Mouse (Mus musculus) heart, postnatal 36 days (tissue): ENCODE measurements around the gene Zfp36. TPM values are rescaled to one million over a fixed set of nuclear protein-coding genes. Genes with fewer than 3 reads are reported as not detected.
"Not testable (repeated sequence)": the region's sequence is repeated elsewhere in the genome, so short reads cannot be mapped to it uniquely, and the experiment has no call there.

Source experiments
- DNase-seq, 2 experiments: peaks; one replicate each; pipeline ENCODE4 v3.0.0; 2021 to 2022
- intact Hi-C: fragments of 180-260 bp; cut with DNase I; formaldehyde crosslinking; loops from one replicate; pipeline ENCODE4 v1.15.1; 2025
- total RNA-seq, 2 experiments: library from RNA; stranded (reverse); gene quantifications; 2 replicates each; pipeline ENCODE4 v1.2.3; 2021

Zfp36 gene
- 10 to 100 TPM; 14.7 to 29.0 TPM for total RNA-seq

- DNase-seq = no peak
- intact Hi-C loops = no loop called here
Measured at GRCm38 (mm10) chr7:28380237-28381016, at the start of gene Zfp36. Gene Zfp36, minus strand, starts transcription at chr7:28380253.

DNA sequence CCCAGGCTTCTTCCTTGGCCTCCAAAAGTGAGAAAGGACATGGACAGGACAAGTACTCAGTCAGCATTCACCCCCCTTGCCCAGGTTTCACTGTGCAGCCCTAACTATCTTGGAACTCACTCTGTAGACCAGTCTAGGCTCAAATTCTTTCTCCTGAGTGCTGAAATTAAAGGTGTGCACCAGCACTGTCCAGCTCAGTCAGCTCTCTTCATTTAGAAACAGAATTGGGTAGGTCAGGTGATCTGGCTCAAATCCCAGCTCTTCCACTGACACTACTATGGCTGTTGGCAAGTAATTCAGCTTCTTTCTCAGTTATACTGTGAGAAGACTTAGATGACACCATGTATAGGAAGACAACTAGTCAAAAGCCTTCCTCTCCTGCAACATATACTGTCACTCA is 47.7 kb upstream of the Zfp36 start:
- intact Hi-C loops = no loop called here

DNA sequence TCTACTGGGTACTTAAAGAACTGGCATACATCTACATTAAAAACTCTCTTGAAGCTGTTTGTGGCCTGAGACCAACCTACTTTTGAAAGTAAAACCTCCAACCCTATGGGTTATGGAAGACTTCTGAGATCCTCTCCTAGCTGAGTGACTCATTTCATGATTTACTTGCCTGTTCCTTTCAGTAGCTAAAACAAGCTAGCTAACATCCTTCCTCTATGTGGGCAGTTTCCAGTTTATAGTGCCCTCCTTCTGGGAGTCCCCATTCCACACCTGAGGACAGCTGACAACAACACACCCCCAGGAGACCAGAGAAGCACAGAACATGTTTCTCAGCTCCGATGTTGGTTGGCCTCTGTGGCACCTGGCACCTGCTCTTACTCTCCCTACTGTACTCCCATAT is 43.0 kb upstream of the Zfp36 start:
- intact Hi-C loops = no loop called here
- no peak for DNase-seq

More for the DNA sequence above, 47.7 kb upstream of the Zfp36 start:
- DNase-seq = no peak

DNA sequence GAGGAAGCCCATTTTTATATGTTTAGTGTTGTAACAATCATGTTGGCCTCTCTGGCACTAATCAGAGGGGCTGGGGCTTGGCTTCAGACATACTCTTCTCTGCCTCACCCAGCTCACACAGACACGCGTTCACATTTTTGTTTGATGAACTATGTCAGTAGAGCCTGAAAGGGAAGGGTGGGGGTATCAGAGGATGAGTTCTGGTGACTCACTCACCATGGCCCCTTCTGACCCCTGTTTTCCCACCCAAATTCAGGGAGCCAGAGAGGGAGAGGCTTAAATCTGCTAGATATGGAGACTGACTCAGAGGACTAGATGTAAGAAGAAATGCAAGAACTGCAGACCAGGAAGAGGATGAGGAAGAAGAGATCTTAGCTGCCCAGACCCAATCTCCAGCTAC is 39.4 kb upstream of the Zfp36 start:
- no peak for DNase-seq
- intact Hi-C loops = no loop called here

- intact Hi-C loops = no loop called here
- peak; percentile 61 to 65 for DNase-seq
Measured at GRCm38 (mm10) chr7:28418096-28418670, 38.1 kb upstream of the Zfp36 start.

DNA sequence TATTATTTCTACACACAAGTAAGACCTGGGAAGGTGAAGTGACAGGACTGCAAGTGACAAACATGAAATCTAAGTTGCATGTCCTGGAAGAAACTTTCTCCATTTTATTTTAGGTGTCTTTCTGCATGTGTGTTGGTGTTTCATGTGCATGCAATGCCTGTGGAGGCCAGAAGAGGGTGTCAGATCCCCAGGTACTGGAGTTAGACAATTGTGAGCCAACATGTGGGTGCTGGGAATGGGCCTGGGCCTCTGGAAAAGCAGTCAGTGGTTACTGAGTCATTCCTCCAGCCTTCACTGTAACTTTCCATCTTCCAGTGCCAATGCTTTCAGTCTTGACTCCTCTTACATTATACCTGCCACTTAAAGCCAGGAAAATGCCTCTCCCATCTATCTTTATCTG is 37.3 kb upstream of the Zfp36 start:
- intact Hi-C loops = no loop called here
- DNase-seq = no peak

DNA sequence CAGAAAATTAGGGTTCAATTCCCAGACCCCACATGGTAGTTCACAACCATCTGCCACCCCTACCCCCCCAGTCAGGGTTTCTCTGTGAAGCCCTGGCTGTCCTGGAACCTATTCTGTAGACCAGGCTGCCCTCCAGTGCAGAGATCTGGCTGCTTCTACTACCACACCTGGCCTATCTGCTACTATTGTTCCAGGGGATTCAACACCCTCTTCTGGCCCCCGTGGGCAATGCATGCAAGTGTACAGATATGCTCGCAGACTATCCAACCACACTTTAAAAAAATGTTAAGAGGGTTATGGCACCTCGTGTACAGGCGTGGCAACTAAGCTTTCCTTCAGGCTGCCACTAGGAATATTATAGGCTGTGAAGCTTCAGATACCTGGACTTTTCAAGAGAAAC is 32.8 kb upstream of the Zfp36 start:
- intact Hi-C loops = no loop called here
- no peak for DNase-seq

- DNase-seq = peak; percentile 65
- intact Hi-C loops = no loop called here
Measured at GRCm38 (mm10) chr7:28410841-28411475, 30.9 kb upstream of the Zfp36 start.

GRCm38 (mm10) chr7:28401942-28402341 is 21.9 kb upstream of the Zfp36 start:
- intact Hi-C loops = no loop called here
- no peak for DNase-seq

- intact Hi-C loops = no loop called here
- DNase-seq = no peak
Measured at GRCm38 (mm10) chr7:28401030-28401429, 21.0 kb upstream of the Zfp36 start.

DNA sequence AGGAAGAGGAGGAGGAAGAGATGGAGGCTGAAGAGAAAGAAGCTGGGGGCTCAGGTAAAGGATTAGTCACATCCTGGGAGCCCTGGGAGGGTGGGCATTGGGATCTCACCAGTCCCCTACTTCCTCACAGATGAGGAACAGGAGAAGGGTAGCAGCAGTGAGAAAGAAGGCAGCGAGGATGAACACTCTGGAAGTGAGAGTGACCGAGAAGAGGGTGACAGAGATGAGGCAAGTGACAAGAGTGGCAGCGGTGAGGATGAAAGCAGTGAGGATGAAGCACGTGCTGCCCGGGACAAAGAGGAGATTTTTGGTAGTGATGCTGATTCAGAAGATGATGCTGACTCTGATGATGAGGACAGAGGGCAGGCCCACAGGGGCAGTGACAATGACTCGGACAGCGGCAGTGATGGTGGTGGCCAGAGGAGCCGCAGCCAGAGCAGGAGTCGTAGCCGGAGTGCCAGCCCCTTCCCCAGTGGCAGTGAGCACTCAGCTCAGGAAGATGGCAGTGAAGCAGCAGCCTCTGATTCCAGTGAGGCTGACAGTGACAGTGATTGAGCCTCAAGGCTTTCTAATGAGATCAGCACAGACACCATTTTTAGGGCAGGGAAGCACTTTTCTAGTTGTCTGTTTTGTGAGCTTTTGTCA is 18.8 kb upstream of the Zfp36 start:
- intact Hi-C loops = no loop called here
- no peak for DNase-seq

- no peak for DNase-seq
- intact Hi-C loops = no loop called here
Measured at GRCm38 (mm10) chr7:28398000-28398399, 17.9 kb upstream of the Zfp36 start.

DNA sequence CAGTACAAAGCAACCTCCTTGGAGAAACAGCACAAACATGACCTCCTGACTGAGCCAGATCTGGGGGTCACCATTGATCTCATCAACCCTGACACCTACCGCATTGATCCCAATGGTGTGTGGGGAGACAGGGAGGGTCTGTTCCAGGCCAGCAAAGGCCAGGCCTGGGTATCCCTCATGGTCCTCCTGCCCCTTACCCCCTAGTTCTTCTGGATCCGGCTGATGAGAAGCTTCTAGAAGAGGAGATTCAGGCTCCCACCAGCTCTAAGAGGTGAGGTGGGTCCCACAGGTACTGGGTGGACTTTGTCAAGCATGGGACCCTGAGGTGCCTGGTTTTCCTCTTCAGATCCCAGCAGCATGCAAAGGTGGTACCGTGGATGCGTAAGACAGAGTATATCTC is 15.4 kb upstream of the Zfp36 start:
- DNase-seq = no peak
- intact Hi-C loops = no loop called here

GRCm38 (mm10) chr7:28393272-28393951 is 13.4 kb upstream of the Zfp36 start:
- DNase-seq = no peak
- intact Hi-C loops = loop anchor here (2.0 kb wide), 1 partner anchor 41 kb away; no protein-coding TSS in a partner anchor

DNA sequence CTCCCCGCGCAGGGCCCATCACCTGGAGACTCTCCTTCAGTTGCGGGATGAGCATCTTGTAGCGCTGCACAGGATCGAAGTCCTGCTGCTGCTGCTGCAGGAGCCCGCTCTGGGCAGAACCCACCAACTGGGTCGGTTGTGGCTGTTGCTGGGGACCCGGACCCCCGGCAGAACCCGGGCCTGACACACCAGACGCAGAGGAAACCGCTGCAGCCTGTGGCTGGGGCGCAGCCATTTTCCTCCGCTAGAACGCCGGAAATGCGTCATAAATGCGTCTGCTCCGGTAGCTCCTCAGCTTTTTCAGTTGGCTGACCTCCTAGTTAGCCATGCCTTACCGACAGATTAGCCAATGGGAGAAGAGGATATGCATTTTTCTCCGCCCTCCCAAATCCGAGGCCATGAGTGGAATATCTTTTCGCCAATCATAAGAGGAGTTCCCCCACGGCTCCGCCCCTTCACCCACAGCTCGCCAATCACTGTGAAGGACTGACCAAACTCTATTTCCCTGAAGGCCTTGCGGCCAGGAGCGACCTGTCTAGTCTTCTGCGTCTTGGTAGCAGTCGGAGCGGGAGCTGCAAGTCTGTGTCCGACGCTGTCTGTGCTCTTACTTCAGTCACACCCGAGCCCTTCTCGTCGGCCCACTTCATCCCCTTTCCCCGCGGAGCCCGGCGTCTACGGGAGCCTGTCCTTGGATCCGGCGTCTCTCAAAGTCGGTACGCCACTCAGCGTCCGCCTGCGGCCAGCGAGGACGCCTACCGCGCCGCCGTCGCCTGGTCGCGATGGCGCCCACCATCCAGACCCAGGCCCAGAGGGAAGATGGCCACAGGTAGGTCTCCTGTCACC is 12.6 kb upstream of the Zfp36 start, which contains the start of the genes Med29 and Paf1:
Gene Med29 (minus strand): TSS at position 280 of the 843 bp plus-strand sequence.
Gene Paf1 (plus strand): TSS at position 523 of the 843 bp plus-strand sequence.
- peak; percentile 91 to 93 for DNase-seq
- intact Hi-C loops = loop anchor here (2.0 kb wide), 1 partner anchor 42 kb away; no protein-coding TSS in a partner anchor

- intact Hi-C loops = no loop called here
- no peak for DNase-seq
Measured at GRCm38 (mm10) chr7:28390331-28390730, 10.3 kb upstream of the Zfp36 start.

GRCm38 (mm10) chr7:28387384-28387783 is 7.3 kb upstream of the Zfp36 start:
- DNase-seq, intact Hi-C loops: not testable (repeated sequence)

- intact Hi-C loops = loop anchor here (1.0 kb wide), 1 partner anchor 14 kb away; no protein-coding TSS in a partner anchor
- DNase-seq = not testable (repeated sequence)
Measured at GRCm38 (mm10) chr7:28386877-28387276, 6.8 kb upstream of the Zfp36 start.

DNA sequence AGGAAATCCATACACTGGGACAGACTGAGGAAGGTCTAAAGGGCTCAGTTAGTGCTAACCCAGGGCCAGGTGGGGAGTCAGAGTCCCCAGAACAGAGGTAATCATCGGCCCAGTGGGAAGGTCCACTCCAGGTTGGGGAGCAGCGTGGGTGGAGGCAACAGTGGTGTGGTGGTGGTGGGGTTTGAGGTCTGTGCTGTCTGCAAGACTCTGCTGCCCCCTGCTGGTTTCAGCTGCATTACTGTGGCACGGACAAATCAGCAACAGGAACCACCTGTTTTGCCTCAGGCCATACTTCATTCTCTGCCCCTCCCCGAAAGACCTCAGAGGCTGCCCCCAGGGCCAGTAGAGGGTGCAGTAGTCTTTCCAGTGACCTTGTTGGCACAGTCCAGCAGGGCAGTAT is 6.4 kb upstream of the Zfp36 start:
- DNase-seq = peak; percentile 89 to 91
- intact Hi-C loops = loop anchor here (1.0 kb wide), 1 partner anchor 13 kb away; no protein-coding TSS in a partner anchor
